Mouse (Mus musculus) liver, adult 2 months (tissue): ENCODE results near the gene Fkbp10. TPM values are rescaled to one million over a fixed set of nuclear protein-coding genes. Genes with fewer than 3 reads are reported as not detected.

Experiments used
- DNase-seq: peaks from one replicate; pipeline ENCODE4 v3.0.0-alpha.2; 2011; ENCODE audit warnings: low read depth, low spot score; ENCODE audit errors: extremely low read depth
- H3K27ac ChIP-seq: fragments of 200-500 bp; replicated peaks from 2 replicates; pipeline ENCODE4 v1.5.1; 2012; ENCODE audit warnings: low read depth, mild to moderate bottlenecking, control low read depth, inconsistent platforms, low read length; ENCODE audit not compliant: insufficient read depth
- H3K27me3 ChIP-seq: fragments of 200-500 bp; 2 replicates; pipeline ENCODE4 v1.6.1; 2012; ENCODE audit warnings: mild to moderate bottlenecking, moderate library complexity, low read length, inconsistent platforms; ENCODE audit not compliant: control insufficient read depth, insufficient read depth
- H3K36me3 ChIP-seq: fragments of 200-500 bp; 2 replicates; pipeline ENCODE4 v1.6.1; 2012; ENCODE audit warnings: low read length, inconsistent platforms; ENCODE audit not compliant: control insufficient read depth, insufficient read depth
- H3K4me1 ChIP-seq: fragments of 200-500 bp; 2 replicates; pipeline ENCODE4 v1.6.1; 2011; ENCODE audit warnings: low read length; ENCODE audit not compliant: control insufficient read depth, insufficient read depth
- H3K4me3 ChIP-seq: fragments of 200-500 bp; 2 replicates; pipeline ENCODE4 v1.5.1; 2011; ENCODE audit warnings: low read depth, mild to moderate bottlenecking, control low read depth, low read length, moderate library complexity; ENCODE audit not compliant: insufficient read depth
- H3K79me2 ChIP-seq: fragments of 200-500 bp; 2 replicates; pipeline ENCODE4 v1.6.1; 2012; ENCODE audit warnings: inconsistent platforms, mild to moderate bottlenecking, low read length, moderate library complexity; ENCODE audit not compliant: control insufficient read depth, insufficient read depth
- H3K9ac ChIP-seq: fragments of 200-500 bp; 2 replicates; pipeline ENCODE4 v1.6.1; 2012; ENCODE audit warnings: low read depth, mild to moderate bottlenecking, control low read depth, inconsistent platforms, low read length
- CTCF ChIP-seq: fragments of 200-500 bp; IDR thresholded peaks from 2 replicates; pipeline ENCODE4 v1.5.1; 2011; ENCODE audit warnings: low read depth, low read length, control low read depth
- POLR2A ChIP-seq: fragments of 200-500 bp; IDR thresholded peaks from 2 replicates; pipeline ENCODE4 v1.6.1; 2011; ENCODE audit warnings: low read length, control low read depth; ENCODE audit not compliant: insufficient read depth; ENCODE audit errors: extremely low read depth
- WGBS: fragments of 180-500 bp; shearing (Covaris S2); methylation state at CpG from one replicate; pipeline ENCODE4 v1.1.7; 2018; 5-methylcytosine and 5-hydroxymethylcytosine counted together
- polyA plus RNA-seq: library from polyadenylated mRNA; depleted of rRNA; stranded (reverse); fragments of >200 nt; gene quantifications from 2 replicates; pipeline ENCODE4 v1.2.3, GENCODE M21; 2012
- total RNA-seq: library from RNA; depleted of rRNA; stranded (reverse); fragments of >200 nt; gene quantifications from 2 replicates; pipeline ENCODE4 v1.2.3, GENCODE M21; 2014

Gene Fkbp10
- total and polyA plus RNA-seq, 2 experiments, result 1.1 to 1.7 TPM

DNA sequence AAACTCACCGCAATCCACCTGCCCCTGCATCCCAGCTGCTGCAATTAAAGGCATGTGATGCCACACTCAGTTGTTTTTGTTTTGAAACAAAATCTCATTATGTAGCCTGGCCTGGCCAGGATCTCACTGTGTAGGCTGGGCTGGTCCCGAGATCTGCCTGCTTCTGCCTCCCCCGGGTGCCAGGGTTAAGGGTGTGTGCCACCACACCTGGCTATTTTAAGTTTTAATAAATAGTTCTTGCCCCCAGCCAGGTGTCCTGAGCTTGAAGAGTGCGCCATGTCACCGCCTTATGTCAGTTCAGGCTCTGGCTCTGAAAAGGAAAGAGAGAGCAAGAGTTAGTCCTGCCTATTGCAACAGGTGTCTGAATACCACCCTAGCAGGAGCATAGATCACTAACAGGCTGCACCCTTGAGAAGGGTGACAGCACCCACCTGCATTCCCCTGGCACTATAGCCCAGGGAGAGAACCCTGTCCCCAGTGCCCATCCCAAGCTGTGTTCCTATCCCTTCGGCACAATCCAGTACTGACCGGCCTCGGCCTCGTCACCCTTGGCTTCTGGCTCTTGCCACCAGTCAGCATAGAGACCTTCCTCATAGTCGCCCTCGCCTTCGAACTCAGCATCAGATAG, 6.5 kb upstream of the Fkbp10 start:
- H3K79me2 ChIP-seq, result no peaks in the 10 kb centered on the region
- 93% methylated on average over 12 of the region's 12 CpGs for WGBS

DNA sequence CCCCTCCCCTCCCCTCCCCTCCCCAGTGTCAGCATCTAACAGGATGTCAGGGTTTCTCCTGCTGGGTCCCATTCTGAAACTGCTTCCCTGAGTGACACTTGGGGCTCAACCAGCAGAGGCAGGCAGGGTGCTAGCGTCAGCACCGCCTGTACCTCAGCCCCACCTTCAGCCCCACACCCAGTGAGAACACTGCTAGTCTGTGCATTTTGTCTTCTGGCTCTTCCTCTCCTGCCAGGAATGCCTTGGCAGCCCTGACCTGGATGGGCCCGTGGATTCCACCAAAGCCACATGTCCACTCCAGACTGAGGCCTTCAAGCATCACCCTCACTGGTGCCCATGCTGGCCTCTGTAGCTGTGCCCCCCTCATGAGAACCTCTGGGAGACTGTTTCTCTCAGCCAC, 5.8 kb upstream of the Fkbp10 start:
- Histone ChIP-seq H3K27me3 (no peaks in the 10 kb centered on the region), H3K9ac (no peak overlapping the region), H3K4me3 (no peak overlapping the region), H3K79me2 (no peaks in the 10 kb centered on the region), H3K27ac (no peak overlapping the region), H3K4me1 (0 out of 2 replicates have a peak, but pooled peaks cover 1% of the 10 kb centered on the region), H3K36me3 (no peaks in the 10 kb centered on the region)
- TF ChIP-seq POLR2A (no peak), CTCF (no peak)
- no peak for DNase-seq
- WGBS, result 95% methylated on average over 3 of the region's 3 CpGs

More for the DNA sequence above, 6.5 kb upstream of the Fkbp10 start:
- Histone ChIP-seq H3K4me3 (no peak overlapping the region), H3K27ac (no peak overlapping the region), H3K4me1 (no peaks in the 10 kb centered on the region), H3K36me3 (no peaks in the 10 kb centered on the region), H3K27me3 (no peaks in the 10 kb centered on the region), H3K9ac (no peak overlapping the region)
- no peak for DNase-seq
- no peak for TF ChIP-seq CTCF
- no peak for TF ChIP-seq POLR2A

DNA sequence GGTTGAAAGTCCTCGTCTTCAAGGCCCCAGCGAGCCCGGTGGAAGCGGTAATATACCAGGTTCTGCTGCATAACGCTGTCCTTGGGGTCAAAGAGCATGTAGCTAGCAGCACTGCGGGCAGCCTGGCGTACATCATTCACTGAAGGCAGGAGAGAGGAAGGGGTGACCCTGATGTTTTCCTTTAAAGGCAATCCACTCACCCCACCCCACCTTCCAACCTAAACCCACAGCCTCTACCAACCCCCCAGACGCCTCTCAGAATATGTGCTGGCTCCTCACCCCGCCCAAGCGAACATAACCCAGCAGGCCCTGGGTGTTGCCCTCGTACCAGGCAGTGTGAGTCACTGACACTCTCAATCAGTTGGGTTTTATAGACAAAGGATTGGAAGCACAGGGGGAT, 3.8 kb upstream of the Fkbp10 start:
- 0 out of 2 replicates have a peak, but pooled peaks cover 4% of the 10 kb centered on the region for H3K4me1 ChIP-seq
- DNase-seq, result no peak
- H3K27me3 ChIP-seq, result no peaks in the 10 kb centered on the region
- H3K79me2 ChIP-seq, result no peaks in the 10 kb centered on the region
- H3K4me3 ChIP-seq, result no peak overlapping the region
- 86% methylated on average over 11 of the region's 11 CpGs for WGBS
- no peak overlapping the region for H3K9ac ChIP-seq
- H3K27ac ChIP-seq, result no peak overlapping the region
- H3K36me3 ChIP-seq, result no peaks in the 10 kb centered on the region
- no peak for TF ChIP-seq POLR2A

DNA sequence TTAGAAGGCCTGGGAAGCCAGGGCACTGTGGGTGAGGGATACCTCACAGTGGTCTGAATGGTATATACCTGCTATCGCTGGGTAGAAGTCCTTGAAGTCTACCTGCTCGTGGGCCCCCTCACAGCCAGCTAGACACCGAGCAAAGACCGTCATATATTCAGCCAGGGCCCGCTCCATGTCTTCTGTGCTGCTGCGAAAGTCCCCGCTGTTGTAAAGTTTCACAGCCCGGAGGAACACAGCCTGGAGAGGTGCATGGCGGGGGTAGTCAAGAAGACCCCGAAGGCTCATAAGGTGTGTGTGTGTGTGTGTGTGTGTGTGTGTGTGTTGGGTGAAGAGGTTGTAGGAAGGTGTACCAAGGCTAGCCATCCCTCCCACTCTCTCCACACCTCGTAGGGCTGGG, 2.0 kb upstream of the Fkbp10 start:
- no peaks in the 10 kb centered on the region for H3K79me2 ChIP-seq
- no peak for TF ChIP-seq CTCF
- no peak for TF ChIP-seq POLR2A
- no peaks in the 10 kb centered on the region for H3K36me3 ChIP-seq
- no peak for DNase-seq
- no peak overlapping the region for H3K9ac ChIP-seq
- no peaks in the 10 kb centered on the region for H3K27me3 ChIP-seq
- H3K4me3 ChIP-seq, result no peak overlapping the region
- 0 out of 2 replicates have a peak, but pooled peaks cover 4% of the 10 kb centered on the region for H3K4me1 ChIP-seq
- H3K27ac ChIP-seq, result no peak overlapping the region
- 94% methylated on average over 11 of the region's 11 CpGs for WGBS

DNA sequence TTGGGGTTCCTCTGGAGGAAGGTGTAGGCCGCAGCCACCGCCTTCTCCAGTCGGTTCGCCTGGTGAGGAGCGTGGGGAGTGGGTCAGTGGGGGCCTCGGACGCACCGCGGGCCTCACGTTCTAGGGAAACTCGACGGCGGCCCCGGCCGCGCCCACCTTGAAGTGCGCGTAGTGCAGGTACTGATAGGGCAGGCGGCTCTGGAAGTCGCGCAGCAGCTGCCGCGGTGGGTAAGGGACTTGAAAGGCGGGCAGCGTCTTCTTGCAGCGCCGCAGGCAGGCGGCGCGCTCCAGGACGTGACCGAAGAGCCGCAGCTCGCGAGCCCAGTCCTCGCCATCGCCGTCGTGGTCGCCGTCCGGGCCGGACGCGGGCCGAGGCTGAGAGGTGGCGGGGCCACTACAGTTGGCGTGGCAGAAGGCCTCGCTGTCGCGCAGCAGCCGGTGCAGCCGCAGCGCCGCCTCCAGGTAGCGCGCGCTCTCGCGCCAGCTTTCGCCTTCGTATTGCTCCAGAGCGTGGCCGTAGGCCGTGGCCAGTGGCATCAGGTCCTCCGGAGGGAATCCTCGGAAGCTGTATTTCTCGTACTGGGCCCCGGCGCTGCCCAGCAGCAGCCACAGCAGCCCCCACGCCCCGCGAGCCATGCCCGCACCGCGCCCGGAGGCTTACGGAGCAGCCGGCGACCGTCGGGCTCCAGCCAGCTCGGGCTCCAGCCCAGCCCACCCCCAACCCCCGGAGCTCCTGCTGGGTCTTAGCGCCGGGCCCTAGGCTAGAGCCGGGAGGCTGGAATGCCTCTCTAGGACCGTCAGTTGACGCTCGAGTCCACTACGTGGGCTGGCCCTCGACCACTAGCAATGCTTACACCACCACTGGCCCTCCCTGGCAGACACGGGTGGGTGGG, 1.2 kb upstream of the Fkbp10 start, which contains the start of gene P3h4:
TSS of gene P3h4 (minus strand) at position 816 of the 893 bp plus-strand sequence.
- H3K4me3 ChIP-seq, result peak within 1 kb of the TSS; percentile 63
- no peaks in the 10 kb centered on the region for H3K36me3 ChIP-seq
- 0 out of 2 replicates have a peak within 1 kb of the TSS, but pooled peaks have one; percentile 0 for H3K27ac ChIP-seq
- no peaks in the 10 kb centered on the region for H3K27me3 ChIP-seq
- 6% methylated on average over 93 of the region's 93 CpGs for WGBS
- TF ChIP-seq POLR2A (no peak), CTCF (peak; percentile 82)
- peak; percentile 34 for DNase-seq
- H3K4me1 ChIP-seq, result 0 out of 2 replicates have a peak, but pooled peaks cover 4% of the 10 kb centered on the region
- H3K79me2 ChIP-seq, result no peaks in the 10 kb centered on the region
- H3K9ac ChIP-seq, result peak within 1 kb of the TSS; percentile 64
